Mouse (Mus musculus): Measurements from ENCODE around the gene Gm10842.
"Not testable (repeated sequence)": the region's sequence is repeated elsewhere in the genome, so short reads cannot be mapped to it uniquely, and the experiment has no call there.

Gene Gm10842

GRCm38 (mm10) chr11:105146593-105146992, at the start of gene Gm10842:
Gm10842 (plus strand) TSS chr11:105146893.
- no peak for DNase-seq (ENCODE audit: extremely low read depth, low read depth)

GRCm38 (mm10) chr11:105112448-105112847, 34.2 kb upstream of the Gm10842 start:
- not testable (repeated sequence) for DNase-seq (ENCODE audit: extremely low read depth, low read depth)

- no peak for DNase-seq (ENCODE audit: extremely low read depth, low read depth)
Measured at GRCm38 (mm10) chr11:105117814-105118213, 28.9 kb upstream of the Gm10842 start.

GRCm38 (mm10) chr11:105120551-105121061, 26.1 kb upstream of the Gm10842 start:
- no peak for DNase-seq (ENCODE audit: extremely low read depth, low read depth)

GRCm38 (mm10) chr11:105121792-105122191, 24.9 kb upstream of the Gm10842 start:
- DNase-seq (ENCODE audit: extremely low read depth, low read depth) = not testable (repeated sequence)

GRCm38 (mm10) chr11:105123986-105124385, 22.7 kb upstream of the Gm10842 start:
- peak; percentile 61 for DNase-seq (ENCODE audit: extremely low read depth, low read depth)

GRCm38 (mm10) chr11:105125735-105126519, 20.8 kb upstream of the Gm10842 start, which contains the start of gene Mettl2:
Mettl2 (plus strand) TSS chr11:105126425.
- DNase-seq (ENCODE audit: extremely low read depth, low read depth) = peak; percentile 83

- DNase-seq (ENCODE audit: extremely low read depth, low read depth) = no peak
Measured at GRCm38 (mm10) chr11:105126520-105127029, 20.1 kb upstream of the Gm10842 start.

GRCm38 (mm10) chr11:105135692-105136091, 11.0 kb upstream of the Gm10842 start:
- DNase-seq (ENCODE audit: extremely low read depth, low read depth) = no peak

- DNase-seq (ENCODE audit: extremely low read depth, low read depth) = not testable (repeated sequence)
Measured at GRCm38 (mm10) chr11:105137255-105137654, 9.4 kb upstream of the Gm10842 start.

- DNase-seq (ENCODE audit: extremely low read depth, low read depth) = not testable (repeated sequence)
Measured at GRCm38 (mm10) chr11:105140512-105140911, 6.2 kb upstream of the Gm10842 start.

- no peak for DNase-seq (ENCODE audit: extremely low read depth, low read depth)
Measured at GRCm38 (mm10) chr11:105141115-105141514, 5.6 kb upstream of the Gm10842 start.

- DNase-seq (ENCODE audit: extremely low read depth, low read depth) = no peak
Measured at GRCm38 (mm10) chr11:105143564-105143963, 3.1 kb upstream of the Gm10842 start.

GRCm38 (mm10) chr11:105144084-105144483, 2.6 kb upstream of the Gm10842 start:
- DNase-seq (ENCODE audit: extremely low read depth, low read depth) = no peak

- DNase-seq (ENCODE audit: extremely low read depth, low read depth) = no peak
Measured at GRCm38 (mm10) chr11:105144508-105145210, 2.0 kb upstream of the Gm10842 start.

GRCm38 (mm10) chr11:105145211-105145610, 1.5 kb upstream of the Gm10842 start:
- no peak for DNase-seq (ENCODE audit: extremely low read depth, low read depth)

- peak; percentile 36 for DNase-seq (ENCODE audit: extremely low read depth, low read depth)
Measured at GRCm38 (mm10) chr11:105149353-105149752, 2.7 kb downstream of the Gm10842 start.

- peak; percentile 44 for DNase-seq (ENCODE audit: extremely low read depth, low read depth)
Measured at GRCm38 (mm10) chr11:105149766-105150165, 3.1 kb downstream of the Gm10842 start.

- no peak for DNase-seq (ENCODE audit: extremely low read depth, low read depth)
Measured at GRCm38 (mm10) chr11:105150691-105151090, 4.0 kb downstream of the Gm10842 start.

GRCm38 (mm10) chr11:105151226-105152016, 4.7 kb downstream of the Gm10842 start:
- no peak for DNase-seq (ENCODE audit: extremely low read depth, low read depth)

- no peak for DNase-seq (ENCODE audit: extremely low read depth, low read depth)
Measured at GRCm38 (mm10) chr11:105152017-105152300, 5.3 kb downstream of the Gm10842 start.

Measured in MEL-GATA-1-ER (cell line).